Mouse (Mus musculus) cerebellum, postnatal 25 days (tissue): Measurements from ENCODE around the gene Fam171b.

Experiments used
- DNase-seq, 2 experiments: peaks; one replicate each; pipeline ENCODE4 v3.0.0; 2021; ENCODE audit warnings: mixed read lengths in 2 of 2

The Fam171b gene

DNA sequence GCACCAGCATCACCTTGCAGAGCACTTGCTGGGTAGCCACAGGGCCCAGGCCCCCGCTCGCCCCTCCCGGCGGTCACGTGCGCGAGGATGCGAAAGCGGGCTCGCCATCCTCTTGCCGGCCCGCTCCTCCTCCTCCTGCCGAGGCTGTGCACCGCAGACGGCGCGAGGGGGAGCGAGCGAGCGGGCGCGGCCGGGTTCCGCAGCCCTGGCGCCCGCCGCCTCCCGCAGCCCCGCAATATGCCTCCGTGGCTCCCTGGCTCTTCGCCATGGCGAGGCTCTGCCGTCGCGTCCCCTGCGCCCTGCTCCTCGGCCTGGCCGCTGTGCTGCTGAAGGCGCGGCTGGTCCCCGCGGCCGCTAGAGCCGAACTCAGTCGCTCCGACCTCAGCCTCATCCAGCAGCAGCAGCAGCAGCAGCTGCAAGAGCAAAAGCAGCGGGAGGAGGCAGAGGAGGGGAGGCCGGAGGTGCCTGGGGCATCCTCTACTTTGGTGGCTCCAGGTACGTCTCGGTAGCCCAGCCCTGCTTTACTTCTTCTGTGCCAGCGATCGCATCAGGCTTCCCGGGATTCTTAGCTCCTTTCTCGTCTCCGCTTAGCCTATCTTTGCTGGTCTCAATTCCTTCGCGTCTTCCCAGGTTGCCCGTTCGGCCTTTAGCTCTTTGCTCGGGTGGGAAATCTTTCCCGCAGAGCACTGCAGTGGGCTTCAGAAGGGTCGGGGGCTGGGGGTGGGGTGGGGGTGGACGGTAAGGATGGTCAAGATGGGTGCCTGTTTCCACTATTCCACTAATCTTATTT, at the start of gene Fam171b:
TSS of gene Fam171b (plus strand) at position 154 of the 790 bp plus-strand sequence.
- DNase-seq = peak; percentile 96 to 97

DNA sequence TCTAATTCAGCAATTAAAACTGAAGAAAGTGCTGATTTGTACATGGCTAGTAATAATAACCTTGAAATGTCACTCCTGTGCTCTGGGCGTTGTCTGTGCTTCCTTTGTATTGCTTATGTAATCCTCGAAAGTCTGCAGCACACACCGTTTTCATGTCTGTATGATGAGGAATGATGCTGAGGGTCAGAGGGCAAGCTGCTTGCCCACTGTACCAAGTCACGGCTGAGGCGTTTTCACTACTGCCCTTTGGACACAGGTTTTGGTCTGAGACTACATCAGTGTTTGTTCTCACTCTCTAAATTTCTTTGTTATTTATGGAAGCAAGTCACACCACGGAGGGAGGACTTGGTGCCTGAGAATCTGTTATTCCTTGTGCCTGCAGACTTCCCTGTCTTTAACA, 46.4 kb upstream of the Fam171b start:
- no peak for DNase-seq

DNA sequence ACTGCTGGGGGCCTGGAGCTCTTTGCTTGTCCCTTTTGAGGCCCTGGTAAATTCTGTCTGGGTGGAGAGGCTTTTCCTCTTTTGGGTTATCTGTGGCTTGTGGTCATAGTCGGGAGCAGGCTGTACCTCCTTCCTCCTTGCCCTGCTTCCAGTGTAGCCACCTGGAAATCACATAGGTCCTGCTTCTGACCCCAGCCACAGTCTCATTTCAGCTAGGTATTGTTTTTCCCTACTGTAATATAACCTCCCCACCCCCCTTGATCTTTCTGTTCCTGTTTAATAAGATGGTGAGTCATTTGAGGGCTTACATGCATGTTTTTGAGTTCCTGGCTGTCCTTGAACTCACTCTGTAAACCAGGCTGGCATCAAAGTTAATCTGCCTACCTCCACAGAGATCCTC, 45.6 kb upstream of the Fam171b start:
- no peak for DNase-seq

DNA sequence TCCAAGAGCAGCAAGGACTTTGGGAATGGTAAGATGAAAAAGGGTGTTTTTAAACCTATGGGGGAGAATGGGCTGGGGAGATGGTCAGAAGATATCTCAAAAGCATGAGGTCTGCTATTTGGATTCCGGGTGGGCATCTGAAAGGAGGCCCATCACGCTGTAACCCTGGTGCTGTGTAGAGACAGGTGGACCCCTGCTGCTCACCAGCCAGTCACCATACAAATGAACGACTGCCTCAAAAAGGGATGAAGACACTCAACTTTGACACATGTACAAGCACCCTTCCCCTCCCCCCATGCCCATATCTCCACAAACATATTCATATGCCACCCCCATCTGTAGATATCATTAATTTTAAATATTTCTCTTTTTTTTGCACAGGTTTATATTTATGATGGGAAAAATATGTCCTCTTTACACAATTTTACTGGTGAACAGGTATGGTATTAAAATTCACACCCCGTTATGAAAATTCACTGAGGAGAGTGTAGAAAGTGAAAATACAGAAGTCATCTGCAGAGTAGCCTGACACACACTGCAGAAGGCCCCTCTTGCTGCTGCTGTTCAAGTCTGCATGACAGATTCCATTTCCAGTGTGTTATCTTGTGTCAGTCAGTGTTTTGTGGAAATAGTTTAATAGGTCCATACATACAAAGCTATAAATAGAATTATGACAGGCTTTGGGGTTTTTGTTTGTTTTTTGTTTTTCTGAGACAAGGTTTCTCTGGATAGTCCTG, 44.0 kb upstream of the Fam171b start:
- no peak for DNase-seq

DNA sequence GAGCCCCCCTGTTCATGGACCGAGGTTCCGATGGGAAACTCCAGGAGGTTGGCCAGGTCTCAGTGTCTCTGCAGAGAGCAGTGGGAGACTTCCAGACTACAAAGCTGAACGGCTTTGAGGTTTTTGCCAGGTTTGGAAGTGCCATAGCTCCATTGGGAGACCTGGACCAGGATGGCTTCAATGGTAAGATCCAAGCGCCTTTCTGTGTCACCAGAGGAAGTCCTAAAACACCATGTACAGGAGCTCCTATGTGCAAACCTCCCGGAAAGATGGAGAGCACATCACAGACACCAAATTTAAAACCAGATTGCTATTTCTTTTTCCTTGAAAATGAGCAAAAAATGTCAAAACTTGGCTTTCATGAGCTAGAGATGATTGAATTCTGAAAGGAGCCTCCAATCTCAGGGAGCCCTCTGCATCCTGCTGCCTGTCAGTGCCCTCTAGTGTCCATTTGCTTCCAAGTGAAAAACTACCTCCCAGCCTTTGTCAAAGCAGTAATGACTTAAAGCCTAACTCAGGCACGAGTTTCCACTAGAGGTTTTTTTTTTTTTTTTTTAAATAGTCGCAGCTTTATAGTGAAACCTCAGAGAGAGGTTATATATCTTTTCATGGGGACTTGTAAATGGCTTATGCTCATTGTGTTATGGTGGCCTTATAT, 41.2 kb upstream of the Fam171b start:
- peak; percentile 52 to 72 for DNase-seq

DNA sequence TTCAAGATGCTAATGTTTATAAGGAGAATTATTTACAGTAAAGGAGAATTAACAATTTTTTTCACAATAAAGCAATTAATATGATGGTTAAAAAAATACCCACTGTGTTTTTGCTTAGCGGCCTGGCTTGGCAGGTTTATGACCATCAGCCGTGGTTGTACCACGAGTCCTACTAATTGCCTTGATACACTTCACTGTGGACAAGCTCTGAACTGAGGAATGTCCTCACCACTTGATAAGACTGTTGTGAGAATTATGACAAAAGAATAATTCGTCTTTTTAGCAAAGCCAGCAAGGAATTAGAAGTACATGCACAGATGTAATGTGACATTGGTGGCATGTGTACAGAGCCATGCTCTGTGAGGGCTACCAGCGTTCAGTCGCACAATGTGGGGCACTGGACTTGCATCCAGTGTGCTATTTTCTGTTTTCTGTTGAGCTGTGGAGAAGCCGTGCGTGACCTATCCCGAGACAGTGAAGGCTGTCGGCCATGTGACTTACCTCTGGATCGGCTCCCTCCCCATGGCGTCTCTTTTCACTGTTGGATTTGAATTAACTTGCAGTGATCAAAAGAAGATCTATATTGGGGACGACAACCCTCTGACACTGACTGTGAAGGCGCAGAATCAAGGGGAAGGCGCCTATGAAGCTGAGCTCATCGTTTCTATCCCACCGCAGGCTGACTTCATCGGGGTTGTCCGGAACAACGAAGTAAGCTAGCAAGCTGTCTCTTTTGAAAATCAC, 20.9 kb upstream of the Fam171b start:
- no peak for DNase-seq

DNA sequence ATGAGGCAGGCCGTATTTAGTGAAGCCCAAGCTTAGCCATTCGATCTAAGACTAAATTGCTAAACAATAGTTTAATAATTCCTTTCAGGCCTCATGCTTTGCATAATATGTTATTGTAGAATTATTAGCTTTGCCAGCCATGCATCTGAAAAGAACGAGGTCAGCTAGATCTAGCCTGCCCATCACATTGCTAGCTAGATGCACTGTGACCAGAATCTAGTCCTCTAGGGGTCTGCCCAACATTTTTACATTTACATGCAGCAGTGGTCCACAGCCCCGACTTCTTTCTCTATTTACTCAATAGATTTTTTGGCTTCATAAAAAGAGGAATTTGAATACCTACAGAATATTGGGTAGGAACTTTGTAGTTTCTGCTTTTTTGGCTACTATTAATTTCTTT, 20.3 kb upstream of the Fam171b start:
- DNase-seq = no peak

DNA sequence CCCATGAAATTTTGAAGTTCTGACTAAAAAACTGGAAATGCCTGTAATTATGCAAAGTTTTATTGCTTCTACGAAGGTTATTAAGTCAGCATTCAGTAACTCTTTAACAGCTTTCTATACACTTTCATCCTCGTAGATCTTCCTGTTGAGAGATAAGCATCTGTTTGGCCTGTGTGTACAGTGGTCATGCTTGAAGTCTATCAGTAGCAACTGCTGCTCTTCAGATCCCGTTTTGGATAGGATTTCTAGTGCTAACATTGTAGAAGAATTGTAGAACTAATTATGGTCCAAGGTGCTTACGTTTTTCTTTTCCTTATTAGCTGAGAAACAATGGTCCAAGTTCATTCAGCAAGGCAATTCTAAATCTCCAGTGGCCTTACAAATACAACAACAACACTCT, 16.7 kb upstream of the Fam171b start:
- no peak for DNase-seq

DNA sequence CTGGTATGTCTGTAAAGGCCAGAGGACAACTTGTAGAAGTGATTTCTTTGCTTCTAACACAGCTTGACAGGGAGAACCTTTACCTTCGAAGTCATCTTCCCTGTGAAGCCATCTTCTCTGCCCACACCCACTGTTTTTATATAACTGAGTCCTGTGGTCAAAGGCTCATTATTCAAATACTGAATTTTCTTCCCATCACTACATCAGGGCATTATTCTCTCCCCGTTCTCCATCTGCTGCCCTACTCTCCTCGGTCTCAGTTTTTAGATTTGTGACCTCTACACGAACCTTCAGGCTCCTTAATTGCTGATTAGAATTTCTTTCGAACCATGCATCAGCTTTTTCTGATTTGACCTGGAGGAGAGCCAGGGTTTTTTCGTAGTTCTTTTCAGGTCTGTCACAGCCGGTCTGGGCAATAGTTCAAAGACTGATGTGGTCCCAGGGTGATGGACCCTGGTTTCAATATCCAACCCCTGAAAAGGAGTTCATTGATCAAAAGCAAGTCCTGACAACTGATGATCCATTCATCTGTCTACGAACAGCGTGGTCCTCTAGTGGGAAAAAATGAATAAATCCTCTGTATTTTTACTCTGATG, 14.4 kb upstream of the Fam171b start:
- no peak for DNase-seq

DNA sequence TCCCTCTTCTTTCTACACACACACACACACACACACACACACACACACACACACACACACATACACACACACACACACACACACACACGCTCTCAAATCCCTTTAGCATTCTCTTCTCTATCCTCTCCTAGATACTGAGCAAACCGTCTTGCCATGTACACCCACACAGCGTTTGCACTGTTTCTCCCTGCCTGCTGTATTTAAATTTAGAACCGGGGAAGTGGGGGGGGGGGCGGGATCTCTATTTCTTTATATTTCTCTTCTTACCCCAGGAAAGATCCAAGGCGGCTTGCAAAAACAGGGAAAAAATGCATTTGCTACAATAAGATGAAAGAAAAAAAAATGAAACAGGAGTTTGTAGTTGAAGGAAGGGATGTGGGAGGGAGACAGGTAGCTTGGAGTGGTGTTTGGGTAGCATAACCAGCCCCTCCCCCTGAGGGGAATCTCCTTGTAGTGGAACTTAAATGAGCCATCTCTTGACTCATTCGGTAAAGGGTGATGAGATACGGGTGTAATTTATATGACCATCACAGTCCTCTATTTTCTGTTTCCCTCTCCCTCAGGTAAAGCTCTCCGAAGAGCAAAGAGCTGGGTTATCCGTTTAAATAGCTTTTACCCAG, 947 bp downstream of the Fam171b start:
- peak; percentile 33 to 54 for DNase-seq

DNA sequence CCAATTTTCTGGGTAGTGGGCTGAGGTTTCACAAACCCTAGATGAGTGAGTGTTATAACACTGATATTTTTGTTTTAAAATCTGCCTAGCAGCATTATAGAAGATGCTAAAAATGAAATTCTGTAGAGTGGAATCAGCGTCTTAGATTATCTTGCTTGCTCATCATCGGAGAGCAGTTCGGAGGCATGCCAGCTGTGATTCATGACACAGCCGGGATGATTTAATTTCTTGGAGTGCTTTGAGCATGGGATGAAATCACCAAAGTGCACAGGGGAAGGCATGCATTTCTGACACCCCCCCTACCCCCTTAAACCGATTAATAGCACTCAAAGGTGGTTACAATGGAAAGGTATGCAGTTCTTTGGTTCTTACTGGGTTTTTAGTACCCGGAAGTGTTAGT, 1.6 kb downstream of the Fam171b start:
- DNase-seq = peak; percentile 41 to 69

DNA sequence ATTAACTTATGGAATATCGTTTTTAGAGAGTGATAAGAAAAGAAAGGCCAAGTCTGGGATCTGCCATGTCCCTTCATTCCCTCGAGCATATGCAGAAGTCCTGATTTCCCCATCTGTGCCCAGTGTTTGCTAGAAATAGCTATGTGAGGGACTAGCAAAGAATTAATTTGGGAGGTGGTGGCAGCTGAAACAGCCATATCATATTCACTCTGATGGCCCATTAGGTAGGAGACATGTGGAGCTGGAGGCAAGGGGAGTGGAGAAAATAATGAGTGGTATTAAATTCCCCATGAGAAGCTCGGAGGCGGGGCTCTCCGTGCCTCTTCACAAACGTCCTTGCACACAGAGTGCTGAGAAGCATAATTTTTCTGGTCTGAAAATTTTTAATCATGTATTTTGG, 3.7 kb downstream of the Fam171b start:
- no peak for DNase-seq

DNA sequence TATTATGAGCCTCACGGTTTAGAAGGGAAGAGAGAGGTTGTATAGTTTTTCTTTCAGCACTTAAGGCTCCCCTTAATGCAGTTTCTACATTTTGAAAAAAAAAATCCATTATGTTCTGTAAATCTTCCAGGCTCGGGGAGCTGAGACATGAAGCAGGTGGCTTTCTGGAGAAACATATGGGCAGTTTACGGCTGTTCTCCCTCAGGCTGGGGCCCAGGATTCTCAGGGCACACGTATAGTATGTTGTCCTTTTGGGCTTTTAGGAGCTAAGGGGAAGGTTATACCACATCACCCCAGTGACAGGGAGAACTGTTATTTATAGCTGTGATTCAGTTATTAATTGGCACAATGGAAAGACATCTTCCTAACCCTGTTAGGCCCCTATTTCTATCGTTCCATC, 12.7 kb downstream of the Fam171b start:
- DNase-seq = peak in 1 of 2 experiments; percentile 55

DNA sequence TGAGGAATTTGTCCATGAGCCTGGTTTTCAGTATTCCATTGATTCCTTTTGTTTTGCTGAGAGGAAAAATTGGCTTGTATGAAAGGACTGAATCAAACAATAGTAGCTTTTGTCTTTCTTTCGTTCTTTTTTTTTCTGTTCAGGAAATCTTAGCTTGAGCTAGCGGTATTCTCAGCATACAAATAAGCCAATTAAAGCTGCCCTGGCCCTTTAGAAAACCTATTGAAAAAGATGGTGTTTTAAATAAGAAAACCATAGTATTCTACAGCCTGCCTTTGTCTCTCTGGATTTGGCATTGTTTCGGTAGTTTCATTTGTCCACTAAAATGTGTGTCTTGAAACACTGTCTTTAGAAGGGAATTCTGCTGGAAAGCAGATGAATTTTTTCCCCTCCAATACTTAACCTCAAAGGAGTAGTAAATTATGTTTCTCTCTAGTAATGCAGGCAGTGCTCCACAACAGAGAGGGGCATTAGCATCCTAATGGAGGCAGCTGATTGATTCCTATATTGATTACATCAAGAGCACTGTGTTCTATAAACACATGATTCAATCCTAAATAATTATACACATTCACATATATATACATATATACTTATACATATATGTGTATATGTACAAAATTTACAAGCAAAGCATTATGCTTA, 16.6 kb downstream of the Fam171b start:
- DNase-seq = no peak

DNA sequence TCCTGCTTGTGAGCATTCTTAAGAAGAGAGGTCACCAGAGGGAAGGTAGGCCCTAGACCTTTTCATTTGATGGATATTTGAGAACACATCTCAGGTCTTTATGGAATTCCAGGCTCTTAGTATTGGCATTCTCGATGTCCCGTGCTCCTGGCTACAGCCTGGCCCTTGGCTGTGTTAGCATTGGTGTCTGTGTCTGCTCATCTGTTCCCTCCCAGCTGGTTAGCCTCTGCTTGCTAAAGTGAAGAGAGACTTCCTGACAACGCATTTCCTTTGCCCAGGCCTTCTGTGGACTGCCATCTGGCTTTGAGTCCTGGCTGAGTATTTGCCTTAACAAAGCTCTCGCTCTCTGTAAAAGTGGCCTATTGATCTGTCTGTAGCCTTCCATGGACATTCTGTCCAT, 20.5 kb downstream of the Fam171b start:
- DNase-seq = no peak

DNA sequence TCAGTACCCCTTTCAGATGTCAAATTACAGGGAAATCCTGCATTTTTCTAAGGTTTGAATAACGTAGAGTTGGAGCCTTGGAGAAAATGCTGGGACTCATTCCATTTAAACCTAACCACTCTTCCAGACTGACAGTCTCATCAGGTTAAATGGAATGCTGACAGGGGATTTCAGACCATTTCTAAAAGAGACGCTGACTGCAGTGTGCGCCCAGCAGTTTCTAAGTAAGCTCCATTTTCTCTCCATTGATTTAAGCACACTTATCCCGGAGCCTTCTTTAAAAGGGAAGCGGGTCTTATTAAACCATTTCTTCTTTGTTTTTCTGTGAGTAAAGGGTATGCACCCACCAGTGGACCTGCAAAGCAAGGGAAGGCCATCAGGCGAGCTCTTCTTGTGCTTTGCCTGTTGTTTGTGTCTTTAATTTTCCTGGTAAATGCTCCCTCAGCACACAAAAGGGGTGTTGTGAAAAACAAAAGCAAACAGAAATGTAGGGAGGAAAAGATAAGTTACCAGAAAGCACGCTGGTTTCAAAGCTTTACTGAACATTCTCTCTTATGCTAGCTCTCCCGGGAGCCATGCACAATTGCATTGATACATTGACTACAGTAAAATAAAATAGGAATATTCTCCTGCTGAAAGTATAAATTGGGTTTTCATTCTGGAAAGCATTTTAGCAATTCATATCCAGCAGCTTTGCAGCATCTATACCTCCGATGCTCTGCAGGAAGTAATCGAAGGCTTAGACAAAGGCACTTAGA, 23.1 kb downstream of the Fam171b start:
- no peak for DNase-seq

DNA sequence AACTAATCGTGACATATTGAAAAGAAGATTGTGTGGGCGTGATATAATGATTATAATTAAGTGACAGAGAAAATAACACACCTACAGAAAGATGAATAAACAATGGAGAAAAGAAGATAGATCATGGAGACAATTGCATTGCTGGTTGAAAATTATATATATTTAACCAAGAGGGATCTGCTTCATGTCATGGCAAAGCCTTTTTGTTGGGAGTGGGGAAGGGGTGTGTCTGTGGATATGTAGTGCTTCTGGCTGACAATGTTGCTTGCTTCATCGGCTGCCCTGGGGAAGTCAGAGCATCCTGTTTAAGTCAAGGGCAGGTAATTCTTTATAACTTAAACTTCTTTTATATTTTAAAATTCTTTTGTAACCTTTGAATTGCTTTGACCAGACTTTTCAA, 36.1 kb downstream of the Fam171b start:
- no peak for DNase-seq

DNA sequence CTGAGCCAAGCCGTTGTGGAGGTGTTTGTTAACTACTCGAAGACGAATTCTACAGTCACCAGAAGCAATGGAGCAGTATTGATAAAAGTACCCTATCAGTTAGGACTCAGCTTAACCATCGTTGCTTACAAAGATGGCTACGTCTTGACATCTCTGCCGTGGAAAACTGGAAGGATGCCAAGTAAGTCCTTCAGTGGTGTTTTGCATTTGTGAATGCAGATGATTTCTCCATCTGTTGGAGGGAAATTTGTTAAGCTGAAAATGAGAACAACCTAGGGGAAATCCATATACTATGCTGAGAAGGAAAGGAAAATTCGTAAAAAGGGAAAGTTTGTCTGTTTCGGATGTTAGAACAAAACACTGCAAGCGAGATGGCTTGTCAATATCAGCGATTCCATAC, 41.0 kb downstream of the Fam171b start:
- DNase-seq = no peak

DNA sequence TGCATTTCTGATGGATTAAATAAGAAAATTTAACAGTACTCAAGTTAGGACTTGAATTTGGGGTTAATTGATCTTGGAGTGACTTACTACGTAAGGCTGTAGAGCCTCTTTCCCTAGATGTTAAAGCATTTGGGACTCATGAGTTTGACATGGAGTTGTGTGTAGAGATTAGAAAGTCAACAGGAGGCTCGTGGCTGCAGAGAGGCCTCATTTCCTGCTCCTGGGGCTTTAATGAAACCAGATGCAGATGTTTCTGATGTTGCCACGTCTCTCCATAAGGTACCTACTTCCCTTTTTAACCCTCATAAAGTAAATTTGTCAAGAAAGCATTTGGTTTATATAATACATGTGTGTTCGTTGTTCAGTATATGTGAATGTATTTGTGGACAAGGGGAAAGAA, 43.8 kb downstream of the Fam171b start:
- DNase-seq = no peak

DNA sequence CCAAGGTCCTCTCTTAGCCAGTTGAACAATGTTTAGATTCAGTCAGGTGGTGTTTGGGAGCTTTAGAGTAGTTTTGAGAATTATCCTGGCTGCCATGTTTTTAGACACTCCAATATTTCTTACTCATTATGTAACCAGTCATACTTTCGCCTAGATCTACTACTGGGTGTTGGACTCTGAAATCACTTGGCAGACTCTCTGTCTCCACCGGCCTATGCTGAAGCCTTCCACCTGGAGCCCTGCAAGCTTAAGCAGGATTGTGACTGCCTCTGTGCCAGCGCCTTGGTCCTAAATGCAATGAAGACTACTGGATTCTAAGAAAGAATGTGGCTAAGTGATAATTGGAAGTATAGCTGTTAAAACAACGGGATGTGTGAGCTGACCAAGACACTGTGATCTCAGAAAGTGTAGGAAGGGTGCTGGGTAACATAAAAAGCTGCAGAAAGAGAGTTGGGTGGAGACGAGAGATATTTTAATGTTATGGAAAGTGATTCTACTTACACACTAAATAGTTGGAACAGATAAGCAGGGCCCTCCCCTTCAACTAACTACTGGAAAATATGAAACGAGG, 71.5 kb downstream of the Fam171b start:
- peak in 1 of 2 experiments; percentile 14 for DNase-seq

DNA sequence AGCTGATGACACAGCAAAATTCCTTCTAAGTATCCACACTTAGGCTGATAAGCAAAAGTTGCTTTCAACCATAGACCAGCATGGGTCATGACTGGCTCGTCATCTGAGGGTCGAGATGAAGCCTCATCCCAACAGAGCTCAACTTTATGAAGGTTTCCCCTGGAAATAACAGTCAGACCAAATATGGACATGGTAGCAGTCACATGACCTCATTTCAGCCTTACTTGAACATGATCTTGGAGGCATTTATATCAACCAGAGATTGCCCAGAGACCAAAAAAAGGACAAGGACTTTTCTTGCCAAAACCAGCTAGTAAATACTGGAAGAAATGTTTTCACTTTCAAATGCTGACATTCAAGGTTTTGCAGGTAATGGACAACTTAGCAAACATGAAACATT, 81.3 kb downstream of the Fam171b start:
- no peak for DNase-seq
